Mouse (Mus musculus) gastrocnemius, postnatal 14 days (tissue): ENCODE results near the gene Ogdh. TPM values are rescaled to one million over a fixed set of nuclear protein-coding genes. Genes with fewer than 3 reads are reported as not detected.
A peak's percentile ranks its signal among the peaks of the same experiment; 100 is the strongest.

Experiments
- DNase-seq: peaks from one replicate; pipeline ENCODE4 v3.0.0; 2021; ENCODE audit warnings: mixed read lengths
- intact Hi-C: fragments of 180-260 bp; cut with DNase I; formaldehyde crosslinking; loops from one replicate; pipeline ENCODE4 v1.15.1; 2025; ENCODE audit warnings: low total_unique reads
- total RNA-seq, 2 experiments: library from RNA; stranded (reverse); gene quantifications; 2 replicates each; pipeline ENCODE4 v1.2.3; 2021

Gene Ogdh
- total RNA-seq, 2 experiments from 2014 or later, result 497 to 603 TPM

GRCm38 (mm10) chr11:6292116-6292987 lies 919 bp downstream of the Ogdh start:
- peak; percentile 12 for DNase-seq
- intact Hi-C loops, result no loop called here

GRCm38 (mm10) chr11:6292988-6293349 lies 1.5 kb downstream of the Ogdh start:
- intact Hi-C loops, result no loop called here

DNA sequence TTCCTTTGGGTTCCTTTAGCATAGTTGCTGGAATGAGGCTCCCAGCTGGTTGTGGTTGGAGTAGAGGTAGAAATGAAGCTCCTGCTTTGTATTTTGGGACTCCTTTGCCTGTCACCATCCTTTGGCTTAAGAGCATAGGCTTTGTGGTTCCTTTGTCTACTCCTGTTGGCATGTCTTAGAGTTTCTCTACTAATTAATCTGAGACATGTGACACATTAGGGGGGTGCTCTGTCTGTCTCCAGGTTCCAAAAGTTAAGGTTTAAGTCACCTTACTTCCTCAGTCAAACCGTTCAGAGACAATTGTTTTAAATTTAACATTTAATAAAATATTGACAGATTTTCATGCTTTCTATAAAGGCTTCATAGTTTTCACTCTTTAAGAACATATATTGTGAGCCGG lies 2.2 kb downstream of the Ogdh start:
- intact Hi-C loops, result no loop called here
- no peak for DNase-seq

More at GRCm38 (mm10) chr11:6292988-6293349, 1.5 kb downstream of the Ogdh start:
- no peak for DNase-seq

DNA sequence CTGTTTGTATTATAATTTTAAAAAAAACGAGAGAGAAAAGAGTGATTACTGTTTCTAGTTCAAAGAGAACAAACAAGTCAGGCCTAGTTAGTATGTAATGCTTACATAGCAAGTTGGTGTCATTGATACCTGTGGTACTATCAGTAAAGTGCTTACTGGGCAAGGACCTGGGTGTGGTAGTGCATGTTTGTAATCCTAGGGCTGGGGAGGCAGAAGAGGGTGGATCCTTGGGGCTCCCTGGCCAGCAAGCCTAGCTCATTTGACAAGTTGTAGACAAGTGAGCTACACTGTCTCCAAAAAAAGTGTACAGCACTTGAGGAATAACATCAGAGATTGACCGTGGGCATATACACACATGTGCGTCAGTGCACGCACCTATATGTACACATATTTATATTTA lies 3.2 kb downstream of the Ogdh start:
- intact Hi-C loops, result no loop called here
- DNase-seq, result no peak

DNA sequence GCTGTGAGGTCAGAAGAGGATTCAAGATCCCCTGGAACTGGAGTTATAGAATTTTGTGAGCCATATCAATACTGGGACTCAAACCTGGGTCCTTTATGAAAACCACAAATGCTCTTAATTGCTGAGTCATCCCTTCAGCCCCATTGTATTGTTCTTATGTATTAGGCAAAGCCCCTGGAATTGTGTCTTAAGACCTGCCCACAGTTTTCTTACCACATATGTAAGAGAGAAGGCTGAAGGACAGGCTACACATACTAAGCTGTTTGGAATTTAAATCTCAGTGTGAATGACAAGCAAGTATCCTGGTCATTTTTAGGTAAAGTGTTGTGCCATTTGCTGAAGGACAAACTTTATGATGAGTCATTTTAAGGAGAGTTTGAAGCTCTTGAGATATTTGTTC lies 4.6 kb downstream of the Ogdh start:
- DNase-seq, result no peak
- intact Hi-C loops, result no loop called here

GRCm38 (mm10) chr11:6299435-6299834 lies 8.0 kb downstream of the Ogdh start:
- DNase-seq, result no peak
- intact Hi-C loops, result no loop called here

- intact Hi-C loops, result no loop called here
- no peak for DNase-seq
Observed at GRCm38 (mm10) chr11:6302793-6303192, 11.4 kb downstream of the Ogdh start.

DNA sequence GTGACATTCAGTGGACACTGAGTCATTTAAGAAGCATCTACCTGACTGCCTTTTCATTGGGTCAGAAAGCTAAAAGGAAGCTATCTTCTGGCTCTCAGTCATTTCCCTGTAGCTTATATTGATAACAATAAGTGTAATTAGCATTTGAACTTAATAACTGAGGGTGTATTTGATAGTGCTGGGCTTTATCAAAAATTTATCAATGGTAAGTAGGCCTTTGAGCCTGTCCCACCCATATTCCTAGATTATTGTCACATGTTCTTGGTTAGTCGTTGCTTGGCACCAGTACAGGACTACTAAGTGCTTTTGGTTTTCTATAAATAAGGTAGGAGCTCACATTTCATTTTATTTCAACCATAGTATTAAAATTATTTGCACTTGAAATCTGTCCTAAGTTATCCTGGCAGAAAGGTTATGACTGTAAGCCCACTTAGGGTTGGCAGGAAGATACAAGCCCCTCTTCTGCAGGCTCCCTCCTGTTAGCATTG lies 14.6 kb downstream of the Ogdh start:
- DNase-seq, result no peak
- intact Hi-C loops, result no loop called here

DNA sequence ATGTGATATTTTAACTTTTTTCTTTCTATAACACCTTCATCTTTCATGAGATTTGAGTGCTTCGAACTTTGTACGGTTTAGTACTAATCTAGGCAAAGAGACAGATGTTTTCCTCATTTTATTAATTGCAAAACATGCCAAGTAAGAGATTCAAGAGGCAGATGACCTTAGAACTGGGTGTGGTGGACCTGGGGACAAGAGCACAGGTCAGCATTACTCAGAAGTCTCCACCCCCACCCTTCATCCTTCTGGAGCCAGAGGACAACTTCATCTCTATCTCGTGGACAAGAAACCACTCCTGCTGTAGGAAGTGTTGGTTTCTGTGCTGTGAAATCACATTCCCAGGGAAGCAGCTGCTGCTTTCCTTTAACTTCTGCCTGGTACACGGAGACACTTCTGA lies 16.7 kb downstream of the Ogdh start:
- intact Hi-C loops, result no loop called here
- DNase-seq, result no peak

- intact Hi-C loops, result no loop called here
- no peak for DNase-seq
Observed at GRCm38 (mm10) chr11:6313874-6314406, 22.5 kb downstream of the Ogdh start.

- intact Hi-C loops, result no loop called here
- DNase-seq, result no peak
Observed at GRCm38 (mm10) chr11:6316821-6317220, 25.4 kb downstream of the Ogdh start.

- DNase-seq, result no peak
- intact Hi-C loops, result no loop called here
Observed at GRCm38 (mm10) chr11:6318559-6318958, 27.1 kb downstream of the Ogdh start.

GRCm38 (mm10) chr11:6319374-6319773 lies 27.9 kb downstream of the Ogdh start:
- intact Hi-C loops, result no loop called here
- no peak for DNase-seq

DNA sequence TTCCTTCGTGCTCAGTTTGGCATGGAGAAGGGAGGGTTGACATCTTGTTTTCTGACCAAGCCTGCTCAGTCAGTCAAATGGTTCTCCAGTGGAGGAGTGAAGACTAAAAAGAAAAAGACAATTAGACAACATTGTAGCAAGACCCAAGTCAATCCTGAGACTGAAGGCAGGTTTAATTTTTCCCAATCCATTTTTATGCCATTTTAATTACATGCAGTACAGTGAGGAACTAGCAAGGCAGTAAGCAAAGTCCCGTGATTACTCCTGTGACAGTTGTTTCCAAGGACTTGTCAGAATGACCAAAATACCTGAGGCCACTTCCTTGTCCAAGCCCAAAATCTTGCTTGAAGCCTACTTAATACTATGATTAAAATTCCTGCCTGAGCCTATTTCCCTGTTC lies 30.7 kb downstream of the Ogdh start:
- intact Hi-C loops, result no loop called here
- DNase-seq, result no peak

GRCm38 (mm10) chr11:6323348-6323747 lies 31.9 kb downstream of the Ogdh start:
- intact Hi-C loops, result no loop called here
- no peak for DNase-seq

DNA sequence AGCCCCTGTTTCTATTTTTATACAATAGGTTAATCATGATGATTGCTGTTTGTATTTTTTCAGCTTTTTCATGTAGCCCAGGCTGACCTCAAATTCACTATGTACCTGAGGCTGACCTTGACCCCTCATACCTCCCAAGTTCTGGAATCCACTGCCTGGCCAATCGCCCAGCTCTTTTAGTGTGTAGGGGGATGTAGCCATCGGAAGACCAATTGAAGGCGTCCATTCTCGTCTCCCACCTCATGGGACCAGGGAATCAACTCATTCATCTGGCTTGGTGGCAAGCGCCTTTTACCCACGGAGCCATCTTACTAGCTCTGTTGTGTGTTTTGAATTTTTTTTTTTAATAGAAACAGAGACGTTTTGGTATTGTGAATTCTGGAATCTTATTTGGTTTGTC lies 39.8 kb downstream of the Ogdh start:
- intact Hi-C loops, result no loop called here
- DNase-seq, result no peak

GRCm38 (mm10) chr11:6332606-6333005 lies 41.2 kb downstream of the Ogdh start:
- intact Hi-C loops, result no loop called here
- no peak for DNase-seq

DNA sequence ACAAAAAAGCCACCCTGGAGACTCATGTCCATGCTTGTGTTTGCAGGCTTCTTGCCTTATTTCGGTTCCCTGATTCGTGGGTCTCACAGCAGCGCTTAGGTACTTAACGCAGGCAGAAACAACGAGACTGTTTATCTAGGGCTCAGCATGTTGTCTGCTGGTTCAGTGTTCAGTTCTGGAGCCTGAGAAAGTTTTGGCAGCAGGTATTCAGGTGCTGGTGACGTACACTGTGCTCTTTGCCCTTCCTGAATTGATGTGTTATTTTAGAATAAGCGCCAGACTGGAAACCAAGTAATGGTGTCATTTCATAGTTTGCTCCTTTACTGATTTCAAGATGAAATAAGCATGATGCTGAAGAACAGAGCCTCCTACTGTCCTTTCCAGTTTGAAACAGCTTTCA lies 42.0 kb downstream of the Ogdh start:
- DNase-seq, result no peak
- intact Hi-C loops, result no loop called here

DNA sequence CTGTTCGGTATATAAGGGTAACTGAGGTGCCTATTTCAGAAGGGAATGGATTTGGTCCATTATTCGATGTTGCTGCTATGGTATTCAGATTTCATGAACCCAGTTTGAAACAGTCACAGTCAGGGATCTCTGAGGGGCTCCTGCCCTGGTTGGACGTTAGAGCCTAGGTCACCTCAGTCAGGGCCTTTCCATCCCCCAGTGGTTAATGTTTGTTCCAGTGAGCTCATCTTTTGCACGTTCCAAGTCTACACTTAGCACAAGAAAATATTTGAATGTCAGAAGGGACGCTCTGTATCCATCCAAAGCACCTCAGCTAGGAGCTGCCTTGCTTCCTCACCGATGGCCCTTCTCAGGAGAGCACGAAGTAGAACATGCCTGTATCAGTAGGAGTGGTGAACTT lies 43.9 kb downstream of the Ogdh start:
- DNase-seq, result no peak
- intact Hi-C loops, result no loop called here

DNA sequence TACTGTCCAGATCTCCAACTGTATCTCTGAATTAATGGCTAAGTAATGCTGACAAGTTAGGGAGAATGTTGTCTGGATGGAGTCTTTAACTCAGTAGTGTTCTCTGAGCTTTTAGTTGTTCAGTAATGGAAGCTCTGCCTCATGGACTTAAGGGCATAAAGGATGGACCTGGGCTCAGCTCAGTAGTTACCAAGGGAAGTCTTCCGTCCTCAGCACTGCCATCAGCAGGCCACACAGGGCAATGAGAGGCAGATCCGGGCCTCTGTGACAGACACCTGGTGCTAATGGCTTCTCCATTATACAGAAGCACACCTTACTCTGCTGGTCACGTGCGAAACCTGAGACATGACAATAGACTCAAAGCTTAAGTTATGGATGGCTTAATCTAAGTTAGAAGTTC lies 45.3 kb downstream of the Ogdh start:
- intact Hi-C loops, result no loop called here
- no peak for DNase-seq

DNA sequence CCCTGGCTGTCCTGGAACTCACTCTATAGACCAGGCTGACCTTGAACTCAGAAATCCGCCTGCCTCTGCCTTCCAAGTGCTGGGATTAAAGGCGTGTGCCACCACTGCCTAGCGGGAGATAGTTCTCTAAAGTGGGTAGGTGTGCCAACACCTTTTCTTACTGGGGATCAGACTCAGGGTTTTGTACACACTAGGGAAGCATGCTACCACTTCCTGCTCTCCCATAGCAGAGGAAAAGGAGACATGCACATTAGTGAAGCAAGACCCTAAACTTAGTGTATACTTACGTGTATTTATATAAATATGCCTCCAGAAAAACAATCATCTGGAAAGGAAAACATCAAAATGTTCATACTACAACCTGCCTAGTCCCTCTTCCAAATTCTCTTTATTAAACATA lies 54.5 kb downstream of the Ogdh start:
- DNase-seq, result no peak
- intact Hi-C loops, result no loop called here
